20 mouse cellular contexts compared by ENCODE assay signal in the genomic region with DNA sequence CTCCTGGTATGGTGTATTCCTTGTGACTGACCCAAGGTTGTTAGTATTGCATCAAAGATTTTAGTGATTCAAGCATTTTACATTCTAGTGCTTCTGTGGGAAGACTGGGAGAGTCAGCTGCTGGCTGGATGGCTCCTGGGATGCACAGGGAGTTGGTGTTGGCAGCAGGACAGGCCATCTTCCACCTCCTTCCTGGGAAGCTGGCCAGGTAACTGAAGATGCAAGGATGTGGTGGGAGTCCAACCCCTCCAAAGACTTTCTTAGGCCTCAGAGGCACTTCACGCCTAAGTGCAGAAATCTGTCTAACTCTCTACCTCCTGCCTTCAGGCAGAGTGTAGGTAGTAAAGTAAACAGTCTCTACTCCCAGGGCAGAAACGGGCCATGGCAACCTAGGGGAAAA.
DNase-seq lines count a peak whose midpoint lies in the region; ATAC-seq lines count a peak whose summit lies in the region.
"Had no signal": no experiment of that assay in that cellular context is flagged by ENCODE, and none has a peak within 500 bp of the region (broad histone marks: within the 10 kb centered on the region; RNA-seq: fewer than 3 reads in every experiment).

No protein-coding gene starts in this region.

- ATAC-seq in frontal cortex, adult (ENCODE audit: low TSS enrichment), result peak; percentile 8; the same call in 1 of the 2 replicates
- ATAC-seq: forebrain, embryonic 13.5 days; forebrain, embryonic 16.5 days; Patski had no signal

- DNase-seq in frontal cortex, postnatal 25 days (ENCODE audit: low spot score in 2 of 2), result no peak
- DNase-seq in left cerebral cortex, adult 9 months (ENCODE audit: low spot score in 2 of 2), result peak; percentile 16 to 51
- DNase-seq in left cerebral cortex, adult 11 months (ENCODE audit: low spot score), result no peak
- peak; percentile 51 for DNase-seq in right cerebral cortex, adult 18-20 months
- no peak for DNase-seq in right cerebral cortex, postnatal 4 days
- DNase-seq in brain, adult 2 months (ENCODE audit: low read depth, low spot score), result peak; percentile 74
- DNase-seq in urinary bladder, postnatal 4 days (ENCODE audit: low spot score in 2 of 2), result no peak
- DNase-seq: adrenal gland, postnatal 10 days; adrenal gland, postnatal 36 days; B cell, adult 2 months; cerebellum, adult 11 months; cerebellum, adult 2 months; cerebellum, postnatal 14 days; gastrocnemius, adult 2 months; gastrocnemius, postnatal 14 days; heart, adult 11 months had no signal

Comparison
In these comparisons a context has a peak if more than half of its experiments do, and no peak if none do; other contexts are left out.
1. DNase-seq: peak in left cerebral cortex, adult 9 months (2 of 2), right cerebral cortex, adult 18-20 months (single experiment) and brain, adult 2 months (single experiment); none in frontal cortex, postnatal 25 days (0 of 2), left cerebral cortex, adult 11 months (single experiment), right cerebral cortex, postnatal 4 days (single experiment) and urinary bladder, postnatal 4 days (0 of 2).